Mouse (Mus musculus): ENCODE data around the gene Hoxb13. TPM values are rescaled to one million over a fixed set of nuclear protein-coding genes. Genes with fewer than 3 reads are reported as not detected.

The Hoxb13 gene
- polyA plus RNA-seq (2021) = 1.4 TPM

DNA sequence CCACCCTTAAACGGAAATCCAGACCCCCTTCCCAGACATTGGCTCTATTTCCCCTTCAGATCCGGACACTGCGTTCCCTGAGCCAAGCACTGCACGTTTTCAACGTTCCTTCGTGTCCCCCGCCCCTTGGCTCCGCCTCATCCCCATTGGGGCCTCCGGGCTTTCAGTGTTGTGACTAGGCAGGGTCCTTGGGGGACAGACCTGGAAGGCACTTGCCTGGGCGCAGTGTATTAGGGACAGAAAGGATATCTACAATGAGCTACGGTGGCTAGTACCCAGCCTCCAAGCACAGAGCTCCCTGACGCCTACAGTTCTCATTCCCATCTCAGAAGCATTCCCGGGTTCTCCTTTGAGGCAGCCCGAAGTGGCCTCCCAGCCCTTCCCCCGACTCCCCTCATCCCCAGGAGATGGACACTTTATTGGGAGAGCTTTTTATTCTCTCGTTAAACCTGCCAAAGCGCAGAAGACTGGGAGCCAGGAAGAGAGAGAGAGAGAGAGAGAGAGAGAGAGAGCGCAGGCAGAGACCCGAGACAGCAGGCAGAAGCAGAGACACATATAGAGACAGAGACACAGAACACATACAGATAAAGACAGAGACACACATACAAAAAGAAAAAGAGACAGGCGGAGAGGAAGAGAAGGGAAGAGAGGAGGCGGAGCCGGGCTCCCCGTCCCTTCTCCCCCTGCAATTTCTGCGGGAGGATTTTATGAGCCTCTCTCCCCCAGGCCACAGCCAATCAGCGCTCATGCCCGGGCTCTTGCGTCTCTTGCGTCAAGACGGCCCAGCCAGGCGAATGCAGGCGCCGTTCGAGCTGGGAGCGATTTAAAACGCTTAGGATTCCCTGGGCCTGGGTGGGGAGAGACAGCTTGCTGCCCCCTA is at the start of gene Hoxb13:
TSS of gene Hoxb13 (plus strand) at position 796 of the 880 bp plus-strand sequence.
- H3K27me3 ChIP-seq = peaks cover 5% of the 10 kb centered on the region
- no peak for TF ChIP-seq CTCF (IDR thresholded peaks at IDR 0.05)
- ChIA-PET POLR2A (interaction anchor here (0.6 to 0.9 kb wide), 2 partner anchors 12 to 1625 kb away, joined by 3 to 4 read pairs; no protein-coding TSS in a partner anchor), CTCF (no interaction called here)
- no peak for ATAC-seq
- in situ Hi-C loops (cut with MboI; ENCODE audit: low pct_unique_long_range_greater_than_20kb) = no loop called here
- no peak for DNase-seq (ENCODE audit: low read depth, low spot score)

DNA sequence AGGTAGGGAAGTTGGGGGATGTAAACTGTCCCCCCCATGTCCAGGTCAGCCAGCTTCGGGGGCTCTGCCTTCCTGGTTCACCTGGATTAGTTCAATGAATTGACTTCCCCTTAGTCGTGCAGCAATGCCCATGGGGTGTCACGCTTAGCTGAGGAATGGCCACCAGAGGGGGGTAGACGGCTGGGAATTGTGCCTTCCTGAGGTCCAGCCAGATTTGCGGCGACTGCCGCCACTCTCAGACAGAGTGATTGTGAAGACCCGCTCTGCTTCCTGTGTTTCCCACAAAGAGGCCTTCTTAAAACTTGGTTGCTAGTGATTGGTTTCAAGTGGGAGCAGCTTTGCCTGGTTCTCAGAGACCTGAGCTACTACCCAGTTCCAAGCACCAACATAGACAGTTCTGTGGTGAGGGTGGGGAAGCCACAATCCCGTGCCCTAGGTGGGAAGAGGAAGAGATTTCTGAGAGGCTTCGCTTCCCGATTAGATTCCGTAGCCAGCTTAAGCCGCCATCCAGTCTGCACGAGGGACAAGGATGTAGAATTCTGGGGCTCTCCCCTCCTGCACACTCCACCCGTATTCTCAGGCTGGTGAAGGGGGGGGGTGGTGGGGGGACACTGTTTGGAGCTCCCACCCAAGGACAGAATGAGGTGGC is 48.4 kb upstream of the Hoxb13 start:
- in situ Hi-C loops (cut with MboI; ENCODE audit: low pct_unique_long_range_greater_than_20kb) = no loop called here
- ChIA-PET POLR2A (interaction anchor here (0.6 kb wide), 2 partner anchors 69 to 104 kb away, joined by 3 to 4 read pairs; no protein-coding TSS in a partner anchor), CTCF (interaction anchor here (0.8 to 1.7 kb wide), 7 partner anchors 13 to 111 kb away, joined by 3 to 11 read pairs (median 4); no protein-coding TSS in a partner anchor)
- no peaks in the 10 kb centered on the region for H3K27me3 ChIP-seq
- peak; percentile 81 for TF ChIP-seq CTCF (IDR thresholded peaks at IDR 0.05)
- no peak for DNase-seq (ENCODE audit: low read depth, low spot score)
- ATAC-seq = no peak

DNA sequence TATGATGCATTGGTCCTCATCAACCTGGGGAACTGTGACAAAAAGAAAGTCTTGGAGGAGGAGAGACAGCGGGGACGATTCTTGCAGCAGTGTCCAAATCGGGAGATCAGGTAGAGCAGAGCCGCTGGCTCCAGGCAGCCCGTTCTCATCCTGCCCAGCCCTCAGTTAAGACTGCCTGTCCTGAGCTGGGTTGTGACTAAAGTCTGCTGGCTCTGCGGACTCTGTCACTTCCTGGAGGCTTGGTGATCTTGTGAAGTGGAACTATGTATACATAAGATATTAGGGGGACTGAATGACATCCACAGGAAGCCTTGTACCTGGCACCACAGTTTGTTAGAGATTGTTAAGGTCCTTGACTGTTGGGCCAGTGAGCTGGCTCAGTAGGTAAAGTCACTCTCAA is 46.6 kb upstream of the Hoxb13 start:
- in situ Hi-C loops (cut with MboI; ENCODE audit: low pct_unique_long_range_greater_than_20kb) = no loop called here
- DNase-seq (ENCODE audit: low read depth, low spot score) (no peak), ATAC-seq (no peak)
- TF ChIP-seq CTCF (IDR thresholded peaks at IDR 0.05) = no peak
- ChIA-PET CTCF (interaction anchor here (1.3 to 2.2 kb wide), 3 partner anchors 14 to 93 kb away, joined by 3 to 5 read pairs (median 4); partner anchors contain the start of gene Ttll6), POLR2A (interaction anchor here (0.7 kb wide), 1 partner anchor 67 kb away, joined by 4 read pairs; no protein-coding TSS in a partner anchor)
- H3K27me3 ChIP-seq = no peaks in the 10 kb centered on the region

GRCm38 (mm10) chr11:96164769-96165168 is 29.3 kb upstream of the Hoxb13 start:
- TF ChIP-seq CTCF (IDR thresholded peaks at IDR 0.05) = no peak
- no peaks in the 10 kb centered on the region for H3K27me3 ChIP-seq
- POLR2A ChIA-PET = no interaction called here
- CTCF ChIA-PET = no interaction called here
- in situ Hi-C loops (cut with MboI; ENCODE audit: low pct_unique_long_range_greater_than_20kb) = no loop called here
- DNase-seq (ENCODE audit: low read depth, low spot score) = no peak
- ATAC-seq = no peak

- DNase-seq (ENCODE audit: low read depth, low spot score) (no peak), ATAC-seq (no peak)
- in situ Hi-C loops (cut with MboI; ENCODE audit: low pct_unique_long_range_greater_than_20kb) = no loop called here
- CTCF ChIA-PET = interaction anchor here (1.2 kb wide), 1 partner anchor 13 kb away, joined by 3 read pairs; no protein-coding TSS in a partner anchor
- POLR2A ChIA-PET = interaction anchor here (1.0 kb wide), 1 partner anchor 10 kb away, joined by 3 read pairs; no protein-coding TSS in a partner anchor
- H3K27me3 ChIP-seq = peaks cover 4% of the 10 kb centered on the region
- TF ChIP-seq CTCF (IDR thresholded peaks at IDR 0.05) = no peak
Observed at GRCm38 (mm10) chr11:96168125-96168524, 26.0 kb upstream of the Hoxb13 start.

DNA sequence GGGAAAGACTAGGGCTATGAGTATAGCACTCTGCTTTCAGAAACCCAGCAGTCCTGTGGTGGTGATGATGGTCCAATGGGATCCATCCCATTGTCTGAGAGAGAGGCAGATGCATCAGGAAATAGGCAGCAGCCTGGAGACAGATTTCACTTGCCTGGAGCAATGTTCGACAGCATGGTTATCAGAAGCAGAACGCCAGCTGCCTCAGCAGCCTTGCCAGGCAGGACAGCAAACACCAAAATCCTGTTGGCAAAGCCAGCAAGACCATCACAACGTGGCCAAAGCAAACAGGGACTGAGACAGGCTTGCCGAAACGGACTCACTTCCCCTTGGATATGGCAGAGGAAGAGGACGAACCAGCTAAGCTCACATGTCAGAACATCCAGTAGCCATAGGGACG is 25.1 kb upstream of the Hoxb13 start:
- POLR2A ChIA-PET = interaction anchor here (1.0 kb wide), 1 partner anchor 9 kb away, joined by 3 read pairs; no protein-coding TSS in a partner anchor
- CTCF ChIA-PET = interaction anchor here (1.2 to 1.3 kb wide), 2 partner anchors 12 to 13 kb away, joined by 3 to 4 read pairs; no protein-coding TSS in a partner anchor
- peaks cover 8% of the 10 kb centered on the region for H3K27me3 ChIP-seq
- no peak for TF ChIP-seq CTCF (IDR thresholded peaks at IDR 0.05)
- in situ Hi-C loops (cut with MboI; ENCODE audit: low pct_unique_long_range_greater_than_20kb) = no loop called here
- DNase-seq (ENCODE audit: low read depth, low spot score) = no peak
- ATAC-seq = no peak

DNA sequence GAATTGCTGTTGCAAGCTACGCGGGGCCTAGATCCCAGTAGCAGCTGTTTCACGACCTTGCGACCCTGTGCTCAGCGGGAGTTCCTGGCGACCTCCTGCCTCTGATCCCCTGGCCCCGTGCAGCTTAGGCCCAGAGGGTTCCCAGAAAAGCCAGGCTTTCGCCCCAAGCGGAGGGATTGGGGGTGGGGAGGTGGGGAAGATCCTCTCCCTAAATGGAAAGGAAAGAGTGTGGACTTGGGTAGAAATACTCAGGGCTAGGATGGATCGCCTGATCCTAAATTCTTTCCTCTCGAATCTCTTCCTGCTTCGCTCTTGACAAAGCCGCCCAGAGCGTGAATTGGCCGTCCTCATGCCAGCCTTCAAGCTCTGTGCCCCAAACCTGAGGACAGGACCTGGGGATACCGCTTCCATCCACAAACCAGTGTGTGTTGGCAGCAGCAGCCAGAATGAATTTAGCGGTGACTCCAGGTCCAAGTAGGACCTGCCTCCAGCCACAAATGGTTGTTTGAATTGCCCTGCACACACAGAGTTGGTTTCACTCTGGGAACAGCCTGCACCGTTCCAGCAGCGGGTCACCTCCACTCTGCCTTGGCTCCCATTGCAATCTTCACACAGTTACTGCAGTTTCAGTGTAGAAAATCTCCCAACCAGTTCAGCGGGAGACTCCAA is 23.3 kb upstream of the Hoxb13 start:
- CTCF ChIA-PET = no interaction called here
- TF ChIP-seq CTCF (IDR thresholded peaks at IDR 0.05) = no peak
- no peak for DNase-seq (ENCODE audit: low read depth, low spot score)
- peaks cover 8% of the 10 kb centered on the region for H3K27me3 ChIP-seq
- no peak for ATAC-seq
- in situ Hi-C loops (cut with MboI; ENCODE audit: low pct_unique_long_range_greater_than_20kb) = no loop called here
- POLR2A ChIA-PET = no interaction called here

- in situ Hi-C loops (cut with MboI; ENCODE audit: low pct_unique_long_range_greater_than_20kb) = no loop called here
- no peak for TF ChIP-seq CTCF (IDR thresholded peaks at IDR 0.05)
- DNase-seq (ENCODE audit: low read depth, low spot score) (no peak), ATAC-seq (no peak)
- CTCF ChIA-PET = no interaction called here
- H3K27me3 ChIP-seq = peaks cover 8% of the 10 kb centered on the region
- POLR2A ChIA-PET = no interaction called here
Observed at GRCm38 (mm10) chr11:96171601-96172000, 22.5 kb upstream of the Hoxb13 start.

- no peak for ATAC-seq
- in situ Hi-C loops (cut with MboI; ENCODE audit: low pct_unique_long_range_greater_than_20kb) = no loop called here
- H3K27me3 ChIP-seq = peaks cover 14% of the 10 kb centered on the region
- DNase-seq (ENCODE audit: low read depth, low spot score) = no peak
- no peak for TF ChIP-seq CTCF (IDR thresholded peaks at IDR 0.05)
- ChIA-PET POLR2A (interaction anchor here (0.7 kb wide), 1 partner anchor 958 kb away, joined by 5 read pairs; no protein-coding TSS in a partner anchor), CTCF (no interaction called here)
Observed at GRCm38 (mm10) chr11:96172511-96173287, 21.4 kb upstream of the Hoxb13 start.
